Mouse (Mus musculus) limb, embryonic 13.5 days (tissue): ENCODE measurements around the gene Cdc34. TPM values are rescaled to one million over a fixed set of nuclear protein-coding genes. Genes with fewer than 3 reads are reported as not detected.
A peak's percentile ranks its signal among the peaks of the same experiment; 100 is the strongest.
"Not testable (repeated sequence)": the region's sequence is repeated elsewhere in the genome, so short reads cannot be mapped to it uniquely, and the experiment has no call there.

ENCODE experiments used
- ATAC-seq: fragments of 200-750 bp; cut with Nextera tagmentation; 2 replicates; pipeline ENCODE4 v1.8.0; 2017; ENCODE audit warnings: low read depth, moderate number of reproducible peaks, moderate TSS enrichment; ENCODE audit not compliant: low FRiP score
- H3K27ac ChIP-seq: fragments of 300-500 bp; sonication (generic); 2 replicates; pipeline ENCODE4 v1.5.1; 2015; ENCODE audit warnings: inconsistent platforms, mild to moderate bottlenecking, moderate library complexity
- H3K27me3 ChIP-seq: fragments of 300-500 bp; sonication (generic); 2 replicates; pipeline ENCODE4 v1.6.1; 2015; ENCODE audit warnings: mild to moderate bottlenecking, inconsistent platforms
- H3K36me3 ChIP-seq: fragments of 300-500 bp; sonication (generic); 2 replicates; pipeline ENCODE4 v1.6.1; 2015; ENCODE audit warnings: inconsistent platforms, mild to moderate bottlenecking, moderate library complexity
- H3K4me1 ChIP-seq: fragments of 300-500 bp; sonication (generic); 2 replicates; pipeline ENCODE4 v1.6.1; 2015; ENCODE audit warnings: inconsistent platforms
- H3K4me2 ChIP-seq: fragments of 300-500 bp; sonication (generic); replicated peaks from 2 replicates; pipeline ENCODE4 v1.6.1; 2015; ENCODE audit warnings: inconsistent platforms, mild to moderate bottlenecking, moderate library complexity
- H3K4me3 ChIP-seq: fragments of 300-500 bp; sonication (generic); 2 replicates; pipeline ENCODE4 v1.5.1; 2015; ENCODE audit warnings: moderate library complexity, mild to moderate bottlenecking, inconsistent platforms
- H3K9ac ChIP-seq: fragments of 300-500 bp; sonication (generic); 2 replicates; pipeline ENCODE4 v1.6.1; 2015; ENCODE audit warnings: mild to moderate bottlenecking, inconsistent platforms
- H3K9me3 ChIP-seq: fragments of 300-500 bp; sonication (generic); 2 replicates; pipeline ENCODE4 v1.6.1; 2016; ENCODE audit warnings: inconsistent platforms
- WGBS: fragments of 180-500 bp; shearing (Covaris S2); methylation state at CpG from one replicate; pipeline ENCODE4 v1.1.7; 2015; 5-methylcytosine and 5-hydroxymethylcytosine counted together
- polyA plus RNA-seq: library from polyadenylated mRNA; unstranded; fragments of >200 nt; fragmentation: Nextera tagmentation; extraction: Ambion mirVana; gene quantifications from 2 replicates; pipeline ENCODE4 v1.2.1, GENCODE M21; 2015

Cdc34 gene
- polyA plus RNA-seq, 1 experiment from 2014 or later, result 116 TPM

GRCm38 (mm10) chr10:79689178-79689577 is 7.2 kb downstream of the Cdc34 start:
- no peak overlapping the region for H3K9ac ChIP-seq
- WGBS, result 90% methylated on average over 3 of the region's 3 CpGs

GRCm38 (mm10) chr10:79691986-79692548 is 10.1 kb downstream of the Cdc34 start:
- Histone ChIP-seq H3K4me2 (no peak overlapping the region), H3K9me3 (no peaks in the 10 kb centered on the region), H3K27ac (no peak overlapping the region), H3K9ac (no peak overlapping the region), H3K27me3 (no peaks in the 10 kb centered on the region), H3K4me1 (peaks cover 29% of the 10 kb centered on the region), H3K36me3 (peaks cover 25% of the 10 kb centered on the region), H3K4me3 (no peak overlapping the region)
- 96% methylated on average over 2 of the region's 2 CpGs for WGBS
- no peak for ATAC-seq

More at GRCm38 (mm10) chr10:79689178-79689577, 7.2 kb downstream of the Cdc34 start:
- Histone ChIP-seq H3K4me1 (peaks cover 2% of the 10 kb centered on the region; the same call in 1 of the 2 replicates), H3K4me3 (no peak overlapping the region), H3K4me2 (no peak overlapping the region), H3K9me3 (no peaks in the 10 kb centered on the region), H3K27me3 (no peaks in the 10 kb centered on the region), H3K36me3 (peaks cover 53% of the 10 kb centered on the region), H3K27ac (no peak overlapping the region)
- ATAC-seq, result no peak

- Histone ChIP-seq H3K4me2 (no peak overlapping the region), H3K36me3 (peaks cover 7% of the 10 kb centered on the region), H3K4me3 (no peak overlapping the region), H3K9me3 (no peaks in the 10 kb centered on the region), H3K27ac (peak overlapping the region; percentile 81), H3K9ac (peak overlapping the region; percentile 48), H3K4me1 (peaks cover 38% of the 10 kb centered on the region), H3K27me3 (no peaks in the 10 kb centered on the region)
- 75% methylated on average over 12 of the region's 12 CpGs for WGBS
- ATAC-seq, result no peak
Measured at GRCm38 (mm10) chr10:79693580-79694378, 11.8 kb downstream of the Cdc34 start.

GRCm38 (mm10) chr10:79694379-79694655 is 12.3 kb downstream of the Cdc34 start:
- peaks cover 2% of the 10 kb centered on the region for H3K36me3 ChIP-seq
- no peak overlapping the region for H3K4me3 ChIP-seq
- ATAC-seq, result no peak
- no peaks in the 10 kb centered on the region for H3K27me3 ChIP-seq
- H3K9ac ChIP-seq, result peak overlapping the region; percentile 48
- peaks cover 38% of the 10 kb centered on the region for H3K4me1 ChIP-seq
- H3K9me3 ChIP-seq, result no peaks in the 10 kb centered on the region
- no peak overlapping the region for H3K4me2 ChIP-seq
- peak overlapping the region; percentile 81 for H3K27ac ChIP-seq
- 68% methylated on average over 6 of the region's 6 CpGs for whole genome bisulfite sequencing

GRCm38 (mm10) chr10:79695231-79696128 is 13.5 kb downstream of the Cdc34 start:
- 57% methylated on average over 13 of the region's 13 CpGs for WGBS
- peak overlapping the region; percentile 52; the same call in 1 of the 2 replicates for H3K9ac ChIP-seq
- H3K4me2 ChIP-seq, result peak overlapping the region; percentile 39
- no peaks in the 10 kb centered on the region for H3K27me3 ChIP-seq
- ATAC-seq, result 0 out of 2 replicates have a peak, but pooled peaks have one; percentile 20
- H3K27ac ChIP-seq, result peak overlapping the region; percentile 81
- no peaks in the 10 kb centered on the region for H3K36me3 ChIP-seq
- H3K4me3 ChIP-seq, result no peak overlapping the region
- peaks cover 38% of the 10 kb centered on the region for H3K4me1 ChIP-seq
- no peaks in the 10 kb centered on the region for H3K9me3 ChIP-seq

- Histone ChIP-seq H3K4me2 (peak overlapping the region; percentile 39), H3K36me3 (no peaks in the 10 kb centered on the region), H3K9me3 (no peaks in the 10 kb centered on the region), H3K9ac (peak overlapping the region; percentile 52), H3K4me3 (0 out of 2 replicates have a peak overlapping the region, but pooled peaks have one; percentile 8), H3K27me3 (no peaks in the 10 kb centered on the region), H3K4me1 (peaks cover 44% of the 10 kb centered on the region), H3K27ac (peak overlapping the region; percentile 81)
- WGBS, result 35% methylated on average over 9 of the region's 9 CpGs
- ATAC-seq, result peak; percentile 66
Measured at GRCm38 (mm10) chr10:79696129-79696651, 14.2 kb downstream of the Cdc34 start.

- WGBS, result 71% methylated on average over 6 of the region's 6 CpGs
- Histone ChIP-seq H3K9ac (no peak overlapping the region), H3K27me3 (no peaks in the 10 kb centered on the region), H3K36me3 (no peaks in the 10 kb centered on the region), H3K9me3 (no peaks in the 10 kb centered on the region), H3K4me1 (peaks cover 51% of the 10 kb centered on the region), H3K4me3 (no peak overlapping the region), H3K4me2 (no peak overlapping the region), H3K27ac (no peak overlapping the region)
- ATAC-seq, result no peak
Measured at GRCm38 (mm10) chr10:79697916-79698315, 15.9 kb downstream of the Cdc34 start.

- no peaks in the 10 kb centered on the region for H3K27me3 ChIP-seq
- no peak overlapping the region for H3K27ac ChIP-seq
- peaks cover 51% of the 10 kb centered on the region for H3K4me1 ChIP-seq
- no peaks in the 10 kb centered on the region for H3K36me3 ChIP-seq
- H3K4me2 ChIP-seq, result no peak overlapping the region
- WGBS, result 88% methylated on average over 6 of the region's 6 CpGs
- H3K9ac ChIP-seq, result no peak overlapping the region
- no peak overlapping the region for H3K4me3 ChIP-seq
- H3K9me3 ChIP-seq, result no peaks in the 10 kb centered on the region
- ATAC-seq, result no peak
Measured at GRCm38 (mm10) chr10:79698459-79698858, 16.5 kb downstream of the Cdc34 start.

- WGBS, result 38% methylated on average over 7 of the region's 7 CpGs
- no peaks in the 10 kb centered on the region for H3K36me3 ChIP-seq
- no peak overlapping the region for H3K4me2 ChIP-seq
- H3K4me1 ChIP-seq, result peaks cover 43% of the 10 kb centered on the region
- H3K9me3 ChIP-seq, result no peaks in the 10 kb centered on the region
- no peaks in the 10 kb centered on the region for H3K27me3 ChIP-seq
- H3K27ac ChIP-seq, result peak overlapping the region; percentile 28; the same call in 1 of the 2 replicates
- H3K4me3 ChIP-seq, result no peak overlapping the region
- ATAC-seq, result no peak
- H3K9ac ChIP-seq, result peak overlapping the region; percentile 25; the same call in 1 of the 2 replicates
Measured at GRCm38 (mm10) chr10:79700676-79701075, 18.7 kb downstream of the Cdc34 start.

GRCm38 (mm10) chr10:79701443-79702129 is 19.6 kb downstream of the Cdc34 start:
- Histone ChIP-seq H3K9me3 (no peaks in the 10 kb centered on the region), H3K9ac (0 out of 2 replicates have a peak overlapping the region, but pooled peaks have one; percentile 25), H3K4me1 (peaks cover 43% of the 10 kb centered on the region), H3K27me3 (no peaks in the 10 kb centered on the region), H3K4me2 (no peak overlapping the region), H3K36me3 (peaks cover 7% of the 10 kb centered on the region), H3K4me3 (no peak overlapping the region), H3K27ac (peak overlapping the region; percentile 33; the same call in 1 of the 2 replicates)
- 50% methylated on average over 10 of the region's 10 CpGs for WGBS
- no peak for ATAC-seq

GRCm38 (mm10) chr10:79702970-79703369 is 21.0 kb downstream of the Cdc34 start:
- not testable (repeated sequence) for ATAC-seq, H3K27me3 ChIP-seq, H3K9me3 ChIP-seq, H3K9ac ChIP-seq, H3K4me2 ChIP-seq, H3K4me3 ChIP-seq, H3K27ac ChIP-seq
- Histone ChIP-seq H3K36me3 (peaks cover 21% of the 10 kb centered on the region), H3K4me1 (peaks cover 44% of the 10 kb centered on the region)
- 80% methylated on average over 4 of the region's 4 CpGs for whole genome bisulfite sequencing
